Mouse (Mus musculus) heart, postnatal 0 days (tissue): Measurements from ENCODE around the gene Thrb. TPM values are rescaled to one million over a fixed set of nuclear protein-coding genes. Genes with fewer than 3 reads are reported as not detected.

Experiments
- ATAC-seq: fragments of 200-750 bp; cut with Nextera tagmentation; 2 replicates; pipeline ENCODE4 v1.8.0; 2017; ENCODE audit warnings: low read depth, moderate number of reproducible peaks, moderate library complexity; ENCODE audit not compliant: insufficient read depth
- DNase-seq: peaks from one replicate; pipeline ENCODE4 v3.0.0-alpha.2; 2016; ENCODE audit warnings: low spot score
- H3K27ac ChIP-seq: fragments of 300-500 bp; sonication (generic); 2 replicates; pipeline ENCODE4 v1.5.1; 2014; ENCODE audit warnings: low read depth, mild to moderate bottlenecking
- H3K27me3 ChIP-seq: fragments of 300-500 bp; sonication (generic); 2 replicates; pipeline ENCODE4 v1.6.1; 2014; ENCODE audit warnings: low read length, mixed read lengths; ENCODE audit not compliant: control insufficient read depth, insufficient read depth
- H3K36me3 ChIP-seq: fragments of 300-500 bp; sonication (generic); replicated peaks from 2 replicates; pipeline ENCODE4 v1.6.1; 2014; ENCODE audit warnings: low read length, mixed read lengths; ENCODE audit not compliant: control insufficient read depth, insufficient read depth
- H3K4me1 ChIP-seq: fragments of 300-500 bp; sonication (generic); 2 replicates; pipeline ENCODE4 v1.6.1; 2014; ENCODE audit warnings: antibody characterized with exemption; ENCODE audit not compliant: control insufficient read depth, insufficient read depth
- H3K4me2 ChIP-seq: fragments of 300-500 bp; sonication (generic); 2 replicates; pipeline ENCODE4 v1.6.1; 2014; ENCODE audit warnings: low read depth, mild to moderate bottlenecking, low read length, moderate library complexity
- H3K4me3 ChIP-seq: fragments of 300-500 bp; sonication (generic); 2 replicates; pipeline ENCODE4 v1.5.1; 2014; ENCODE audit warnings: low read depth, low read length
- H3K9ac ChIP-seq: fragments of 300-500 bp; sonication (generic); replicated peaks from 2 replicates; pipeline ENCODE4 v1.6.1; 2014; ENCODE audit warnings: low read depth, low read length, mixed read lengths
- H3K9me3 ChIP-seq: fragments of 300-500 bp; sonication (generic); replicated peaks from 2 replicates; pipeline ENCODE4 v1.6.1; 2016; ENCODE audit warnings: low read length; ENCODE audit not compliant: control insufficient read depth
- CTCF ChIP-seq: IDR thresholded peaks from 2 replicates; pipeline ENCODE4 v1.5.1; 2016; ENCODE audit warnings: antibody characterized with exemption, control low read depth, low read depth
- EP300 ChIP-seq: IDR thresholded peaks from 2 replicates; pipeline ENCODE4 v1.6.1; 2016; ENCODE audit warnings: antibody characterized with exemption, low read depth
- WGBS: fragments of 180-500 bp; shearing (Covaris S2); extraction: QIAGEN DNeasy Blood & Tissue Kit; methylation state at CpG from one replicate; pipeline ENCODE4 v1.1.7; 2014; 5-methylcytosine and 5-hydroxymethylcytosine counted together
- polyA plus RNA-seq: library from polyadenylated mRNA; unstranded; fragments of >200 nt; fragmentation: Nextera tagmentation; extraction: Ambion mirVana; gene quantifications from 2 replicates; pipeline ENCODE4 v1.2.1, GENCODE M21; 2015
- total RNA-seq: library from RNA; depleted of rRNA; stranded (reverse); fragments of >200 nt; gene quantifications from 2 replicates; pipeline ENCODE4 v1.2.3, GENCODE M21; 2014; ENCODE audit warnings: low replicate concordance

Gene Thrb
- total and polyA plus RNA-seq, 2 experiments from 2014 or later: 0.90 to 1.0 TPM

DNA sequence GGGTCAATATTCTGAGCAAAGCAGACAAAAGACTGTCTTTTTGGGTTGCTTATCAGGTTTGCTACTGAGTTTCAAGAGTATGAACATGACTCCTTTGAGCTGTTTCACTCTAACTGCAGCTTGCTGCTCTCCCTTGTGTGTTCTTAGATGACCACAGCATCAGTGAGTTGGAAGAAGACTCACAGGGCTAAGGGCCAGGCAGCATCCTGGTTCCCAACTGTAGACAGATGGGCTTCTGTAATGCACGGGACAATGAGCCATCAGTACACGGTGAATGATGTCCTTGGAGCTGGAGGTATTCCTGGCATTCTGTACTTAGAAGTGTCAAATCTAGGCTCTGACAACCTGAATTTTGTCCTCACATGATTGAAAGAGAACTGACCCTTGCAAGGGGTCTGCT is 255.5 kb downstream of the Thrb start:
- Histone ChIP-seq H3K27ac (no peak overlapping the region), H3K4me1 (no peaks in the 10 kb centered on the region), H3K27me3 (no peaks in the 10 kb centered on the region), H3K9ac (no peak overlapping the region), H3K9me3 (no peaks in the 10 kb centered on the region), H3K4me3 (no peak overlapping the region), H3K4me2 (no peak overlapping the region), H3K36me3 (no peaks in the 10 kb centered on the region)
- TF ChIP-seq EP300: no peak
- TF ChIP-seq CTCF: no peak
- DNase-seq: no peak
- no peak for ATAC-seq
- WGBS: 39% methylated on average over 2 of the region's 2 CpGs

DNA sequence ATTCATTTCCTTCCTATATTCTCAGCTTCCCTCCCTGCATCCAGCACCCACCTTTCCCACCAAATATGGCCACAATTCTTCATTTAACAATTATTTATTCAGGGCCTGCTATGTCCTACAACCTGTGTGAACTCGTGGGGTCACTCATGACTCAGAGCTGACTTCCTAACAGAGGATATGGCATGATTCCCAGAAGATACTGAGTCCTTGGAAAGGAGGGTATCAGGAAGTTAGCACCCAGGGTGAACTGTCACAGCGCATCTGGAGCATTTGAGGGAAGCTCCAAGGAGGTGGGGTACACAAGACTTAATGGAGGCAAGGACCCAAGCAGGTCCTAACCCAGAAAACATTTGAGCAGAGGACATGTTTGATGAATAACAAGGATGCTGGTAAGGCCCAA is 256.6 kb downstream of the Thrb start:
- Histone ChIP-seq H3K9me3 (no peaks in the 10 kb centered on the region), H3K27me3 (no peaks in the 10 kb centered on the region), H3K4me2 (no peak overlapping the region), H3K9ac (no peak overlapping the region), H3K27ac (no peak overlapping the region), H3K36me3 (no peaks in the 10 kb centered on the region), H3K4me1 (no peaks in the 10 kb centered on the region), H3K4me3 (no peak overlapping the region)
- DNase-seq (no peak), ATAC-seq (no peak)
- 45% methylated on average over 2 of the region's 2 CpGs for WGBS
- TF ChIP-seq CTCF: no peak
- TF ChIP-seq EP300: no peak

DNA sequence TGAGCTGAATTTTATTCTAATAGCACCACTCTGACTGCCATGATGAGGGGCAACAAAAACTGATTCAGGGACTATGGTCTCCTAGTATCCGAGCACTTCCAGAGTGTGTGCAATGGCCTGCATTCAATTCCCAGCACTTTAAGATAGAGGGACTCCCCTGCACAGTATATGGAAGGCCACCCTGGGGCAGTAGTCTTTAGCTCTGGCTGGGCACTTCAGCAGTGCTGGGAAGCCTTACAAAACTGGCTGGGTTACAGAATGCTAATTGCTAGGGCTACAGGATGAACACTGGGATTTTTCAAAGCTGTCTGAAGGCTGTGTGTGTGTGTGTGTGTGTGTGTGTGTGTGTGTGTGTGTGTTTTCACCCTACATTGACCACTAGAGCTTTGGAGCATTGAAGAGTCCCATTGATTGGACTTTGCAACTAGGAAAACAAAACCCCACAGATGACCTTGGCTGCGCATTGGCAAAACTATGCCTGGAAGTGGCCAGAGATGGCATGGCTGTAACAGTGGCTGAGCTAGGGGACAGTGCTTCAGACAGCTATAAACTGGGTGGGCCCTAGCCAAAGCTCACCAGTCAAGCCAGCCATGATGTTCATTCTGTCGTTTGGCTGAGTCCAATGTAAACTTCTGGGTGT is 257.2 kb downstream of the Thrb start:
- Histone ChIP-seq H3K9me3 (no peaks in the 10 kb centered on the region), H3K27ac (no peak overlapping the region), H3K4me1 (no peaks in the 10 kb centered on the region), H3K4me2 (no peak overlapping the region), H3K4me3 (no peak overlapping the region), H3K9ac (no peak overlapping the region), H3K36me3 (no peaks in the 10 kb centered on the region), H3K27me3 (no peaks in the 10 kb centered on the region)
- DNase-seq (no peak), ATAC-seq (no peak)
- WGBS: 73% methylated on average over 3 of the region's 3 CpGs
- TF ChIP-seq CTCF (no peak), EP300 (no peak)

DNA sequence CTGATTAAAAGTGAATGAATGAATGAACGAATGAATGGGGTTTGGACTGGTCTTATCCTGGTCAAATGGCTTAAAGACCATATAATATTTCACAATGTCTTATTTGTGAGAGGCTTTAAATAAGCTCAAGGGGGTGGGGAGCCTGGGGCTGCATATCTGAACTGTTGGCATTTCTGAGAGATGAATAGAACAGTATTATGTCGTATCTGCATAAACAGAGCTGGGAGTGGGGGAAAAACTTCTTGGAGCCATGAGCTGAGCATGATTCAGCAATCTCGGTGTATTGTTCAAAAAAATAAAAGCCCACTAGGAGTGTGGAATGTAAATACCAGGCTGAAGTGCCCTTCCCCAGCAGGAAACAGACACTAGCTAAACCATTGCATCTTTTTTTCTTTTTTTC is 257.8 kb downstream of the Thrb start:
- ATAC-seq: no peak
- 34% methylated on average over 3 of the region's 3 CpGs for WGBS

DNA sequence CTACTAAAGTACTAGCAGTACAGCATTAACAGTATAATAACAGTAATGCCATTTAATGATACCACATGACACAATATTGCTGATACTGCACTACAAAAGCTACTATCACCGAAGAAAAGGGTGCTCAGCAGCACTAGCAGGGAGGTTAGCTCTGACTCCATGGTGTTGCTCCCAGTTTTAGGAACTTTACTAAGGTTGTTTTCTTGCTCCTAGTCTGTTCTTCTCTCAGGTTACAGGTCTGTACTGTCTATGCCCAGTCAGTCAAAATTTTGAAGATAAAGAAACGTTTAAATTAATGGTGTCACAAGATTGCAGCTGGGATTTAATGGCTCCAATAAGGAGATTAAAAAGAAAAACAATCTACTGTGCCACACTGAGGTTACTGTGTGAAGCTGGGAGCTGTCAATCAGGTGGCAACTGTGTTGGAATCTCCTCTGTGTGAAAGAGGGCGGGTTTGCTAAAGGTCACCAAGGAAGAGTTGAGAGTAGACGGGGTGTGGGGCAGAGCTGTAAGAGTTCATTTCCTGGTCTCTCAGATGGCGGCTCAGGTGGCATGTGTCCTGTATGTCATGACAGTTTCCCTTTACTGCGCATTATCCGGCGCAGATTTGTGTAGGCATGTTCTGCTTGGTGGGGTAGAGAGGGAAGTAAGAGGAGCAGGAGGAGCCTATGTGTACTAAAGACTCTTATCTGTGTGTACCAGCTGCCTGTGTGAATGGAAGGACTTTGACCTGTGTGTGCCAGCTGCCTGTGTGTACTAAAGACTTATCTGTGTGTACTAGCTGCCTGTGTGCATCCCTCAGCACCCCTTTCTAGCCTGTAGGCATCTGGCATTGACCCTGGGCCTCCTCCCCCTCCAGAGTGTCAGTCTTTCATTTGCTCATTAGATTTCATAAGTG is 263.0 kb downstream of the Thrb start:
- WGBS: 57% methylated on average over 8 of the region's 8 CpGs
- no peaks in the 10 kb centered on the region for H3K36me3 ChIP-seq
- no peak overlapping the region for H3K4me2 ChIP-seq
- H3K4me1 ChIP-seq: no peaks in the 10 kb centered on the region
- no peak for ATAC-seq
- no peak overlapping the region for H3K27ac ChIP-seq
- no peak for DNase-seq
- H3K27me3 ChIP-seq: no peaks in the 10 kb centered on the region
- no peak overlapping the region for H3K9ac ChIP-seq
- H3K4me3 ChIP-seq: no peak overlapping the region
- no peaks in the 10 kb centered on the region for H3K9me3 ChIP-seq
- no peak for TF ChIP-seq CTCF
- TF ChIP-seq EP300: no peak

More for the DNA sequence above, 257.8 kb downstream of the Thrb start:
- no peaks in the 10 kb centered on the region for H3K4me1 ChIP-seq
- H3K4me3 ChIP-seq: no peak overlapping the region
- no peak overlapping the region for H3K4me2 ChIP-seq
- no peak overlapping the region for H3K27ac ChIP-seq
- H3K36me3 ChIP-seq: no peaks in the 10 kb centered on the region
- no peak for DNase-seq
- no peaks in the 10 kb centered on the region for H3K9me3 ChIP-seq
- TF ChIP-seq EP300: no peak
- TF ChIP-seq CTCF: no peak
- H3K27me3 ChIP-seq: no peaks in the 10 kb centered on the region
- H3K9ac ChIP-seq: no peak overlapping the region
